Mouse (Mus musculus): ENCODE measurements around the gene Cobl. TPM values are rescaled to one million over a fixed set of nuclear protein-coding genes. Genes with fewer than 3 reads are reported as not detected.

Gene Cobl
- polyA plus RNA-seq, 1 experiment from 2014 or later: 11.6 TPM

DNA sequence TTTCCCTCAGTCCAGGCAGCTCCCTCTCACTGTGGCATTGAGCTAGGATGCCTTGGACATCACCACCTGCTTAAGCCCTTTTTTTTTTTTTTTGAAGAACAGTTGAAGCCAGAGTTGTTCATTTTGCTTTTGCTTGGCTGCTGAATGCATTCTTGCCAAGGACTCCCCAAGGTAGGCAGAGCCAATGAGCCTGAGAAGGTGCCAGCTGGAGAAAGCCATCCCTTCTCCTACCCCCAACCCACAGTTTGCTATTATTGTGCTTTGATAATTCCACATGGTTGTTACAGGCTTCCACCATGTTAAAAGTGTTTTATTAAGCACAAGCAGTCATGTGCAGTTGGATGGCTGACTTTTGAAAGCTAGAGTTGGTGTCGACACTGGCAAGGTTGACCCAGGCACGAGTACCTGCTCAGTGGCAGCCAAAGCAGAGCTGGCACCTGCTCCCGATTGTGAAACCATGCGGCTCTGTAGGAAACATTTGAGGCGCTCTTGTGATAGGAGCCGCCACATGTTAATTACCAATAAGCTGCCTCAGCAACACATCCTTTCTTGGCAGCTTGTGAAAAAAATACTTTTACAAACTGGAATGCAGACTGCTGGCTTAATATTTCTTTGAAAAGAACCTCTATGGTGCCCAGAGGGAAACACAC, 265.9 kb downstream of the Cobl start:
- H3K4me1 ChIP-seq (replicated peaks; ENCODE audit: control insufficient read depth, insufficient read depth, low read length): no peaks in the 10 kb centered on the region
- no peak overlapping the region for H3K27ac ChIP-seq (ENCODE audit: low read depth)
- no peak for DNase-seq (ENCODE audit: low spot score)
- ATAC-seq (replicated peaks; ENCODE audit: low FRiP score, low TSS enrichment, low read depth): no peak
- no peaks in the 10 kb centered on the region for H3K9me3 ChIP-seq (ENCODE audit: control insufficient read depth, low read length)
- H3K4me2 ChIP-seq (ENCODE audit: low read length): no peak overlapping the region
- H3K27me3 ChIP-seq (replicated peaks; ENCODE audit: control insufficient read depth, insufficient read depth, low read length): no peaks in the 10 kb centered on the region
- no peaks in the 10 kb centered on the region for H3K36me3 ChIP-seq (ENCODE audit: control insufficient read depth, insufficient read depth, low read length)
- 87% methylated on average over 6 of the region's 6 CpGs for WGBS
- no peak overlapping the region for H3K4me3 ChIP-seq (ENCODE audit: low read depth, low read length)
- no peak overlapping the region for H3K9ac ChIP-seq (ENCODE audit: low read length)

DNA sequence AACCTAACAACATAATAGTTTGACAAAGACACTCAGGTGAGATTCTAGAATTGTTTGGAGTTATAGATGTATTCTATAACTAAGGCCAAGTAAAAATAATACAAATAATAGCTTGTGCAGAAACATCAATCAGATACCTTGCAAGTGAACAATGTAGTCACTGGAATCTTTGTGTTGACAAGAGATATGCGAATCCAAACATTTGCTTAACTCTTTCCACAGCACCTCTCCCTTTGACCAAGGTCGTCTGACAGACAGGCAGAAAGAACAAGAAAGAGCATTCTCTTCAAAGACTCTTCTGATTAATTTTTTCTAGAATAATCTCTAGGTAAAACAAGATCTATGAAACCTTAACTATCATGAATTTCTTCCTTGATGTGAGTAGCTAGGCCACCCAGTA, 266.7 kb downstream of the Cobl start:
- Histone ChIP-seq H3K4me3 (ENCODE audit: low read depth, low read length) (no peak overlapping the region), H3K9ac (ENCODE audit: low read length) (no peak overlapping the region), H3K9me3 (ENCODE audit: control insufficient read depth, low read length) (no peaks in the 10 kb centered on the region), H3K36me3 (ENCODE audit: control insufficient read depth, insufficient read depth, low read length) (no peaks in the 10 kb centered on the region), H3K4me1 (replicated peaks; ENCODE audit: control insufficient read depth, insufficient read depth, low read length) (no peaks in the 10 kb centered on the region), H3K27ac (ENCODE audit: low read depth) (no peak overlapping the region), H3K27me3 (replicated peaks; ENCODE audit: control insufficient read depth, insufficient read depth, low read length) (no peaks in the 10 kb centered on the region), H3K4me2 (ENCODE audit: low read length) (no peak overlapping the region)
- ATAC-seq (replicated peaks; ENCODE audit: low FRiP score, low TSS enrichment, low read depth) (no peak), DNase-seq (ENCODE audit: low spot score) (no peak)
- WGBS: 62% methylated on average over 2 of the region's 2 CpGs

DNA sequence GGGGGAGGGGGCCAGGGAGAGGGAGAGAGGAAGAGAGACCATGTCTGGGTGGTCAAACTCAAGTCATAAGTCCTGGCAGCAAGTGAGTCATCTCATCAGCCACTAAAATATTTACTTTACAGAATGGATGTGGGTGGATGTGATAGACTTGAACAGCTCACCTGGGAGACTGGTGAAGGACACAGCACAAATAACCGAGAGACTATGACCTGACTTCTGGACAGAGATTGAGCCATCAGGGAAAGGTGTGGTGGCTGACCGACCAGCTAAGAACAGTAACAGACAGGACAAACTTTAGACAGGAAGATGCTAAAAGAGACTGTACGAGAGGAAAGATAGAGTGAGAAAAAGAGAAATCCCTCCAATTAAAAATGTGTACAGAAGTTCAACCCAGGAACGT, 267.2 kb downstream of the Cobl start:
- DNase-seq (ENCODE audit: low spot score): no peak
- no peak overlapping the region for H3K4me3 ChIP-seq (ENCODE audit: low read depth, low read length)
- no peak overlapping the region for H3K4me2 ChIP-seq (ENCODE audit: low read length)
- 63% methylated on average over 4 of the region's 4 CpGs for WGBS
- no peak overlapping the region for H3K9ac ChIP-seq (ENCODE audit: low read length)
- H3K27ac ChIP-seq (ENCODE audit: low read depth): no peak overlapping the region
- no peaks in the 10 kb centered on the region for H3K9me3 ChIP-seq (ENCODE audit: control insufficient read depth, low read length)
- no peaks in the 10 kb centered on the region for H3K36me3 ChIP-seq (ENCODE audit: control insufficient read depth, insufficient read depth, low read length)
- ATAC-seq (replicated peaks; ENCODE audit: low FRiP score, low TSS enrichment, low read depth): no peak
- no peaks in the 10 kb centered on the region for H3K27me3 ChIP-seq (replicated peaks; ENCODE audit: control insufficient read depth, insufficient read depth, low read length)
- no peaks in the 10 kb centered on the region for H3K4me1 ChIP-seq (replicated peaks; ENCODE audit: control insufficient read depth, insufficient read depth, low read length)

DNA sequence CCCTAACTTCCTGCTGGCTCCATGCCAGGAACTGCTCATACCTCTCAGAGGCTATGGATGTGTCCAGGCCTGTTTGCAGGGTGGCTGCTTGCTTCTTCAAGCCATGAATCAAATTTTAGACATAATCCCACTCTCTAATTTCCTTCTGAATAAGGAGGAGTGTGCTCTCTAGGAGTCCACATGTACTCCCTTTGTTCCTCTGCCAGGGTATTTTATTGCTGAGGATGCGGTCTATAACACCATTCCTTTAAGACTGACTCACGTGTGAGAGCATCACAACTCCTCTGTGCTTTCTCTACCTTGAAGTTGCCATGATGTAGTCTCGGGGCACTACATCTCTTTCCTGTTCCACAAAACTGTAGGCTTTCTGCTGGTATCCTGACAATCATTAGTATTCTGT, 269.4 kb downstream of the Cobl start:
- Histone ChIP-seq H3K27ac (ENCODE audit: low read depth) (no peak overlapping the region), H3K4me1 (replicated peaks; ENCODE audit: control insufficient read depth, insufficient read depth, low read length) (no peaks in the 10 kb centered on the region), H3K9me3 (ENCODE audit: control insufficient read depth, low read length) (no peaks in the 10 kb centered on the region), H3K36me3 (ENCODE audit: control insufficient read depth, insufficient read depth, low read length) (no peaks in the 10 kb centered on the region), H3K9ac (ENCODE audit: low read length) (no peak overlapping the region), H3K4me2 (ENCODE audit: low read length) (no peak overlapping the region), H3K4me3 (ENCODE audit: low read depth, low read length) (no peak overlapping the region), H3K27me3 (replicated peaks; ENCODE audit: control insufficient read depth, insufficient read depth, low read length) (no peaks in the 10 kb centered on the region)
- DNase-seq (ENCODE audit: low spot score) (no peak), ATAC-seq (replicated peaks; ENCODE audit: low FRiP score, low TSS enrichment, low read depth) (no peak)
- 84% methylated on average over 3 of the region's 3 CpGs for WGBS

DNA sequence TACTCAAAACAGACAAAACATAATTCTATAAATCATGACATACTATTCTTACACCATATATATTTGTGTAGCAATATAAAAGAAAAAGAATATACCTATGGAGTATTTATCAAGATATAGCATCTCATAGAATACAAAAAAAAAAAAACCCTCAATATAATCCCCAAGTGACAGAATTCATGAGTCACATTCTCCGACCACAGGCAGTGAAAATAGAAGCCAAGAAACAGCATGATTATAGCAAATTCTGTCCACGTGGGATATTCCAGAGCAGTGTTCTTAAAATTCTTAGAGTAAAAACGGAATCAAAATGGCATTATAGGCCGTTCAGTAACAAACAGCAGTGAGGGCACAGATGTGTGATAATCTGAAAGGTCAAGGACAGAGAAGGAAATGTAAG, 271.4 kb downstream of the Cobl start:
- Histone ChIP-seq H3K4me3 (ENCODE audit: low read depth, low read length) (no peak overlapping the region), H3K36me3 (ENCODE audit: control insufficient read depth, insufficient read depth, low read length) (no peaks in the 10 kb centered on the region), H3K4me1 (replicated peaks; ENCODE audit: control insufficient read depth, insufficient read depth, low read length) (no peaks in the 10 kb centered on the region), H3K27me3 (replicated peaks; ENCODE audit: control insufficient read depth, insufficient read depth, low read length) (no peaks in the 10 kb centered on the region), H3K27ac (ENCODE audit: low read depth) (no peak overlapping the region), H3K4me2 (ENCODE audit: low read length) (no peak overlapping the region), H3K9ac (ENCODE audit: low read length) (no peak overlapping the region), H3K9me3 (ENCODE audit: control insufficient read depth, low read length) (no peaks in the 10 kb centered on the region)
- WGBS: 70% methylated on average over 4 of the region's 4 CpGs
- ATAC-seq (replicated peaks; ENCODE audit: low FRiP score, low TSS enrichment, low read depth) (no peak), DNase-seq (ENCODE audit: low spot score) (no peak)

DNA sequence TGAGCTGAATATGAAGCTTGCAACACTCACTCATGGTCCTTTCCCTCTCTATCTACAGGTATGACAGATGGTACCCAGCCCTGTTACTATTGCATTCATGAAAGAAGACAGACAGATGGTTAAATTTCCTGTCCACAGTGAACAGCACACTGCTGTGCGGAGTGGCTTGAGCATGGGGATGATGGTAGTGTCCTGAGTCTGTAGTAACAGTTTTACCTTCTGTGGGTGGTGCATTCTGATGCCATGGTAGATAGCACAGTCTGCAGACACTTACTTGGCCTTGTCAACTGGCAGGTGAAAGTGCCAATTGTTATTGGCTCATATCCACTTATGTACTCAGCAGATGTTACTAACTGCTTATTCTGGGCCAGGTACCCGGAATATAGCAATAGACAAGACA, 273.4 kb downstream of the Cobl start:
- H3K4me3 ChIP-seq (ENCODE audit: low read depth, low read length): no peak overlapping the region
- H3K36me3 ChIP-seq (ENCODE audit: control insufficient read depth, insufficient read depth, low read length): no peaks in the 10 kb centered on the region
- H3K27ac ChIP-seq (ENCODE audit: low read depth): no peak overlapping the region
- no peak overlapping the region for H3K4me2 ChIP-seq (ENCODE audit: low read length)
- no peak for DNase-seq (ENCODE audit: low spot score)
- no peaks in the 10 kb centered on the region for H3K9me3 ChIP-seq (ENCODE audit: control insufficient read depth, low read length)
- WGBS: 78% methylated on average over 2 of the region's 2 CpGs
- no peaks in the 10 kb centered on the region for H3K27me3 ChIP-seq (replicated peaks; ENCODE audit: control insufficient read depth, insufficient read depth, low read length)
- ATAC-seq (replicated peaks; ENCODE audit: low FRiP score, low TSS enrichment, low read depth): no peak
- H3K4me1 ChIP-seq (replicated peaks; ENCODE audit: control insufficient read depth, insufficient read depth, low read length): no peaks in the 10 kb centered on the region
- no peak overlapping the region for H3K9ac ChIP-seq (ENCODE audit: low read length)

DNA sequence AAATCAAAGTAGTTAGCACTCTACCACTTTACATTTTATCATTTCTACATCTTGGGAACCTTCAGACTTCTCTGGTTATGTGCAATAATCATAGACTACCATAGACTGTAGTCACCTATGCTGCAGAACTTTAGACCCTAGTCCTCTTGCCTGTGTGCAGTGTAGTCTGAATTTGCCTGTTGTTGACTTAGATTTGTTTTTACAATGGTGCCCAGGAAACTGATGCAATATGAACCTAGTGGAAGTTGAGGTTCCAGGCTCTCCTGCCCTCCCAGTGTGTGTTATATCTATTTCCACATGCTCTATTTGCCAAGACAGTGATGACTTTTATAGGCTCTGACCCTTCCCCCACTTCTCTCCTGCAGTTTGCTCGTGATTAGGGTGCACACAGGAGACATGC, 274.3 kb downstream of the Cobl start:
- DNase-seq (ENCODE audit: low spot score) (no peak), ATAC-seq (replicated peaks; ENCODE audit: low FRiP score, low TSS enrichment, low read depth) (no peak)
- no peak overlapping the region for H3K4me2 ChIP-seq (ENCODE audit: low read length)
- no peak overlapping the region for H3K4me3 ChIP-seq (ENCODE audit: low read depth, low read length)
- no peak overlapping the region for H3K9ac ChIP-seq (ENCODE audit: low read length)
- H3K9me3 ChIP-seq (ENCODE audit: control insufficient read depth, low read length): no peaks in the 10 kb centered on the region
- no peaks in the 10 kb centered on the region for H3K4me1 ChIP-seq (replicated peaks; ENCODE audit: control insufficient read depth, insufficient read depth, low read length)
- 59% methylated on average over 1 of the region's 1 CpGs for WGBS
- H3K36me3 ChIP-seq (ENCODE audit: control insufficient read depth, insufficient read depth, low read length): no peaks in the 10 kb centered on the region
- H3K27me3 ChIP-seq (replicated peaks; ENCODE audit: control insufficient read depth, insufficient read depth, low read length): no peaks in the 10 kb centered on the region
- H3K27ac ChIP-seq (ENCODE audit: low read depth): no peak overlapping the region
